Mouse (Mus musculus): ENCODE measurements around the gene Trappc2l. TPM values are rescaled to one million over a fixed set of nuclear protein-coding genes. Genes with fewer than 3 reads are reported as not detected.
"Not testable (repeated sequence)": the region's sequence is repeated elsewhere in the genome, so short reads cannot be mapped to it uniquely, and the experiment has no call there.

The Trappc2l gene
- polyA plus RNA-seq, 1 experiment: 302 TPM

DNA sequence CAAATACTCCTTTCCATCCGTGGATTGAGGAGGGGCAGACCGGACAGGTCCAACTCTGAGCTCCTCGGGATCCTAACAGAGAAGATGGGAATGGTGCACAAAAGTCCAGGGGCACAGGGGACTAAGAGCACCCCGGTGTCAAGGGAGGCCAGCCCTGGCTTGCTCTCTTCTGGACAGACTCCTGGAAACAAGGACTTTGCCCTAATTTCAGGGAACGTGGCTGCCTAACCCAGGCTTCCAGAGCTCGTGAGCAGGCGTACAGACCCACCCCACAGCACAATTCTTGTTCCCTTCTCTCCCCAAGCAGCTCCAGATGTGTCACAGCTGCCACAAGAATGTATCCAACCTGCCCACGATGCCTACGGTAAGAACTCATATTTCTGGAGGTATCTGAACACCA lies 14.4 kb downstream of the Trappc2l start:
- H3K4me1 ChIP-seq (ENCODE audit: control insufficient read depth, insufficient read depth, low read length): peaks cover 10% of the 10 kb centered on the region; the same call in 1 of the 2 replicates
- no peak overlapping the region for H3K4me3 ChIP-seq (ENCODE audit: insufficient read depth, low read depth, low read length)
- peak; percentile 69 for DNase-seq
- H3K27me3 ChIP-seq (replicated peaks; ENCODE audit: control insufficient read depth, insufficient read depth, low read length): no peaks in the 10 kb centered on the region
- 56% methylated on average over 9 of the region's 9 CpGs for WGBS
- TF ChIP-seq POLR2A (IDR thresholded peaks at IDR 0.05; ENCODE audit: low read depth, low read length) (no peak), CTCF (conservative IDR thresholded peaks at IDR 0.05; ENCODE audit: insufficient read depth, insufficient read length, low read depth, low read length) (no peak)
- H3K36me3 ChIP-seq (ENCODE audit: control insufficient read depth, insufficient read depth, low read length): no peaks in the 10 kb centered on the region
- H3K27ac ChIP-seq (ENCODE audit: insufficient read depth, low read depth, low read length): no peak overlapping the region

DNA sequence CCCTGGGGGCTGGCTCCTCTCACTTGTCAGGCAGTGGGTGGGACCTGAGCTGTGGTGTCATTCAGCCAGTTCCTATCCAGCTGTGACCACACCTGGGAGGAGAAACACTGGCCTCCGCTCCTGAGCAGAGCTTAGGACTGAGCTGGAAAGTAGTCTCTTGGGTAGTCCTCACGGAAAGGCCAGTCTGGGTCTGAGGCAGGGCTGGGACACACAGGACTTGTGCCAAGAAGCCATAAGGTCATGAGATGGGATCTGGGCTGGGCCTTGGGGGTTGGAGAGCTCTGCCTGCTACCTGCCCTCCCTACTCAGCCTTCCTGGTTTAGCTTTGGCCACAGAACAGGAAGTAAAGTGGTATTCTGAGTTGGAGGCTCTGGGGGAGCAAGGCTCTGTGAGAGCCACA lies 15.5 kb downstream of the Trappc2l start:
- Histone ChIP-seq H3K4me3 (ENCODE audit: insufficient read depth, low read depth, low read length) (no peak overlapping the region), H3K27ac (ENCODE audit: insufficient read depth, low read depth, low read length) (no peak overlapping the region), H3K36me3 (ENCODE audit: control insufficient read depth, insufficient read depth, low read length) (no peaks in the 10 kb centered on the region), H3K27me3 (replicated peaks; ENCODE audit: control insufficient read depth, insufficient read depth, low read length) (no peaks in the 10 kb centered on the region), H3K4me1 (ENCODE audit: control insufficient read depth, insufficient read depth, low read length) (peaks cover 10% of the 10 kb centered on the region; the same call in 1 of the 2 replicates)
- TF ChIP-seq CTCF (conservative IDR thresholded peaks at IDR 0.05; ENCODE audit: insufficient read depth, insufficient read length, low read depth, low read length): no peak
- TF ChIP-seq POLR2A (IDR thresholded peaks at IDR 0.05; ENCODE audit: low read depth, low read length): no peak
- WGBS: 74% methylated on average over 2 of the region's 2 CpGs
- DNase-seq: no peak

DNA sequence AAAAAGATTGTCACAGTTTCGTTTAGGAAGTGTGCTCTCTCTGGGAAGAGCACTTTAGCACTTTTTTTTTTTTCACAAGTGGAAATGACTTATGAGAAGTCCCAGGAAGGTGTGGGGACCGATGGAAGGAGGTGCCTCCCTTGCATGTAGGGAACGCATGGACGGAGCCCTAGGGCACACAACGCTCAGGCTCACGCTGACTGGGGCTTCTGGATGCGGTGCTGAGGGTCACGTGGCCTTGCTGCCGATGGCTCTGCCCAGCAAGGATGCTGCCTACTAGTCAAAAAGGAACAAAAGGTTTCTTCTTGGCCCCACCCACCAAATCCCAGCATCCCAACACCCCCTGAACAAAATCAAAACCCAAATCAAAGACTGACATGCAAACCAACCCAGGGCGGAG lies 17.9 kb downstream of the Trappc2l start:
- WGBS: 61% methylated on average over 10 of the region's 10 CpGs
- Histone ChIP-seq H3K4me3 (ENCODE audit: insufficient read depth, low read depth, low read length) (no peak overlapping the region), H3K36me3 (ENCODE audit: control insufficient read depth, insufficient read depth, low read length) (no peaks in the 10 kb centered on the region), H3K27ac (ENCODE audit: insufficient read depth, low read depth, low read length) (no peak overlapping the region), H3K4me1 (ENCODE audit: control insufficient read depth, insufficient read depth, low read length) (peaks cover 10% of the 10 kb centered on the region; the same call in 1 of the 2 replicates), H3K27me3 (replicated peaks; ENCODE audit: control insufficient read depth, insufficient read depth, low read length) (no peaks in the 10 kb centered on the region)
- TF ChIP-seq POLR2A (IDR thresholded peaks at IDR 0.05; ENCODE audit: low read depth, low read length) (no peak), CTCF (conservative IDR thresholded peaks at IDR 0.05; ENCODE audit: insufficient read depth, insufficient read length, low read depth, low read length) (no peak)
- DNase-seq: no peak

DNA sequence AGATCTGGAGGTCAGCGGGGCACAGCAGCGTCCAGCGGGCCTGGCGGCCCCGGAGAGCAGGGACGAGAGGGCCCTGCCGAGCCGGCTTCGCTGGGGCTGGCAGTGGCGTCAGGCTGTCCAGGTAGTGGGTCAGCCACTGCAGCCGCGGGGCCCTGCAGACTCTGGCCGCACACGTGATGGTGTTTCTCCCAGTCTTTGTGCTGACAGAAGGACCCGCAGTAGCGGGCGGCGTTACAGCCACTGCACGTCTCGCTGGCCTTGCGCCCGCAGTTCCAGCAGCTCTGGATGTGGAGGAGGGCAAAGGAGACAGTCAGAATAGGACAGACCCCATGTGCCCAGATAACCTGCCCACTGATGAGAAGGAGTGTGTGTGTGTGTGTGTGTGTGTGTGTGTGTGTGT lies 19.3 kb downstream of the Trappc2l start:
- H3K27me3 ChIP-seq (replicated peaks; ENCODE audit: control insufficient read depth, insufficient read depth, low read length): no peaks in the 10 kb centered on the region
- H3K27ac ChIP-seq (ENCODE audit: insufficient read depth, low read depth, low read length): no peak overlapping the region
- H3K36me3 ChIP-seq (ENCODE audit: control insufficient read depth, insufficient read depth, low read length): no peaks in the 10 kb centered on the region
- peaks cover 10% of the 10 kb centered on the region; the same call in 1 of the 2 replicates for H3K4me1 ChIP-seq (ENCODE audit: control insufficient read depth, insufficient read depth, low read length)
- TF ChIP-seq POLR2A (IDR thresholded peaks at IDR 0.05; ENCODE audit: low read depth, low read length): no peak
- TF ChIP-seq CTCF (conservative IDR thresholded peaks at IDR 0.05; ENCODE audit: insufficient read depth, insufficient read length, low read depth, low read length): no peak
- H3K4me3 ChIP-seq (ENCODE audit: insufficient read depth, low read depth, low read length): no peak overlapping the region
- 44% methylated on average over 22 of the region's 22 CpGs for WGBS
- peak; percentile 49 for DNase-seq

DNA sequence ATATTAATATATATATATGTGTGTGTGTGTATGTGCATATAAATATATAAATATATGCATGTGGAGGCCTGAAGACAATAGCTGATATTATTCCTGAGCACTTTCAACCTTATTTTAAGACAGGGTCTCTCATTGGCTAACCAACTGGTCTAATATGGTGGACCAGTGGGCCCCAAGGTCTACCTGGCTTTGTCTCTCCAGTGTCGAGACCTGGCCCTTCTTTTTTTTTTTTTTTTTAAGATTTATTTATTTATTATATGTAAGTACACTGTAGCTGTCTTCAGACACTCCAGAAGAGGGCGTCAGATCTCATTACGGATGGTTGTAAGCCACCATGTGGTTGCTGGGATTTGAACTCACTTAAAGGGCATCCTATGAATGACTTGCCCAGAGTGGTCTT lies 20.7 kb downstream of the Trappc2l start:
- not testable (repeated sequence) for H3K27ac ChIP-seq (ENCODE audit: insufficient read depth, low read depth, low read length); H3K27me3 ChIP-seq (replicated peaks; ENCODE audit: control insufficient read depth, insufficient read depth, low read length); H3K4me1 ChIP-seq (ENCODE audit: control insufficient read depth, insufficient read depth, low read length); DNase-seq; H3K4me3 ChIP-seq (ENCODE audit: insufficient read depth, low read depth, low read length); H3K36me3 ChIP-seq (ENCODE audit: control insufficient read depth, insufficient read depth, low read length)
- 76% methylated on average over 3 of the region's 3 CpGs for WGBS

DNA sequence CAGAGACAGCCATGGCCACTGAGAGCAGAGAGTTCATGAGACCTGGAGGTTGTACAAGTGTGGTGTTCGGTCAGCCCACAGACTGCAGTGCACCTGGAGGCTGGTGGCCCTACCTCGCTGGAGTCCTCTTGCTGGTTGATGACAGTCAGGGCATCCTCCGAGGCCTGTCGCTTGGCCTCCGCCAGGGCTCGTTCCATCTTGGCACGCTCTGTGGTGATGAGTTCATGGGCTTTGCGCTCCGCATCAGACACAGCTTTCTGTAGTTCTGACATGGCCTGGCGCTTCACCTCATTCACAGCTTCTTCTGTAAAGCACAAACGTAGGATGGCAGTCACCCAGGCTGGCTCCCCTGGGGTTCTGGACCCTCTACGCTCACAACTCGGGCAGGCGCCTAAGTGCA lies 21.8 kb downstream of the Trappc2l start:
- no peak overlapping the region for H3K27ac ChIP-seq (ENCODE audit: insufficient read depth, low read depth, low read length)
- no peak for TF ChIP-seq CTCF (conservative IDR thresholded peaks at IDR 0.05; ENCODE audit: insufficient read depth, insufficient read length, low read depth, low read length)
- WGBS: 96% methylated on average over 14 of the region's 14 CpGs

DNA sequence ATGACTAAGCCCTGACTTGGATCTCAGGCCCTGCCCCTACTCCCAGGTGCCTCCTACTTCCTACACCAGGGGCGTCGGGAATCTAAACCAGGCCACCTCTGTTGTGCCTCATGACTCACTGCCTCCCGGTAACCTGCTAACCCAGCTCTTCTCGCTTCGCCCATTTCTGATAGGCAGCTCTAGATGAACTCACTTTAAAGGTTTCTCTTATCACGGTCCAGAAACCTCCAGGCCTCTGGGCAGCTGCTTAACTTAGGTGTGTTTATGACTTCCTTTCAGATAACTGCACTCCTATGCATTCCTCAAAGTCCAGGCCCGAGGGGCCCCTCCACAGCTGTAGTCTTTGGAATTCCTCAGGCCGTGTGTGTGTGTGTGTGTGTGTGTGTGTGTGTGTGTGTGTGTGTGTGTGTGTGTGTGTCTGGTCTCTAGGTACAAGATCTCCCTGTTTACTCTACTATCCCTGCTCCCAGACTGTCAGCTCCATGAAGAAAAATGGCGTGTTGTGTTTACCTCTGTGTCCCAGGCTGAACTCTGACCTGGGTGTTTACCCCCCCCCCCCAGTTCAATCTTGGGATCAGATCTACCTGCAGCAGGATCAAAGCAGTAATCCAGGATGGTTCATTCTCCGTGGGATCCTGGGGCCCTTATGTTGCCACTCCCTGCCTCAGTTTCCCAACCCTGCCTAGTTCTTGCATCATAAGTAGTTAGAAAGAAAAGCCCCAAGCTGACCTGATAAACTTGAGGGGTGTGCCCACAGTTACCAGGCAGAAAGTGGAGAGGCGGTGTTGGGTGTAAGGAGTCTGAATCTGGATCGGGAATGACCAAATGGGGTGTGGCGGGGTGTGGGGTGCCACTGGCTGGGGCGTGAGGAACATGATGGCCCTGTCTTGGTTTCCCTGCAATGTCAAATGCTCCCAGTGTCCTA lies 24.7 kb downstream of the Trappc2l start:
- no peak overlapping the region for H3K27ac ChIP-seq (ENCODE audit: insufficient read depth, low read depth, low read length)
- TF ChIP-seq POLR2A (IDR thresholded peaks at IDR 0.05; ENCODE audit: low read depth, low read length): no peak
- TF ChIP-seq CTCF (conservative IDR thresholded peaks at IDR 0.05; ENCODE audit: insufficient read depth, insufficient read length, low read depth, low read length): no peak
- H3K36me3 ChIP-seq (ENCODE audit: control insufficient read depth, insufficient read depth, low read length): no peaks in the 10 kb centered on the region
- H3K27me3 ChIP-seq (replicated peaks; ENCODE audit: control insufficient read depth, insufficient read depth, low read length): no peaks in the 10 kb centered on the region
- H3K4me3 ChIP-seq (ENCODE audit: insufficient read depth, low read depth, low read length): no peak overlapping the region
- H3K4me1 ChIP-seq (ENCODE audit: control insufficient read depth, insufficient read depth, low read length): no peaks in the 10 kb centered on the region; the same call in 1 of the 2 replicates
- 62% methylated on average over 14 of the region's 14 CpGs for WGBS
- no peak for DNase-seq

More for the DNA sequence above, 21.8 kb downstream of the Trappc2l start:
- Histone ChIP-seq H3K4me1 (ENCODE audit: control insufficient read depth, insufficient read depth, low read length) (no peaks in the 10 kb centered on the region), H3K27me3 (replicated peaks; ENCODE audit: control insufficient read depth, insufficient read depth, low read length) (no peaks in the 10 kb centered on the region), H3K36me3 (ENCODE audit: control insufficient read depth, insufficient read depth, low read length) (no peaks in the 10 kb centered on the region), H3K4me3 (ENCODE audit: insufficient read depth, low read depth, low read length) (no peak overlapping the region)
- DNase-seq: no peak
